Mouse (Mus musculus) C2C12 (cell line): Measurements from ENCODE around the gene Psenen. TPM values are rescaled to one million over a fixed set of nuclear protein-coding genes. Genes with fewer than 3 reads are reported as not detected.

ENCODE experiments used
- H3K27me3 ChIP-seq: one replicate; pipeline ENCODE4 v1.6.1; 2011; ENCODE audit not compliant: control insufficient read depth, insufficient read depth, insufficient read length
- H3K36me3 ChIP-seq: one replicate; pipeline ENCODE4 v1.6.1; 2011; ENCODE audit not compliant: control insufficient read depth, insufficient read depth
- H3K4me3 ChIP-seq: one replicate; pipeline ENCODE4 v1.5.1; 2011; ENCODE audit warnings: mild to moderate bottlenecking, control low read depth; ENCODE audit not compliant: poor library complexity, insufficient read depth, severe bottlenecking
- H3K79me2 ChIP-seq: one replicate; pipeline ENCODE4 v1.6.1; 2011; ENCODE audit not compliant: control insufficient read depth, insufficient read depth
- H3K79me3 ChIP-seq: one replicate; pipeline ENCODE4 v1.6.1; 2011; ENCODE audit warnings: low read depth, control low read depth
- H3ac ChIP-seq: one replicate; pipeline ENCODE3; 2011; ENCODE audit warnings: low read depth; ENCODE audit not compliant: control insufficient read depth, insufficient read length
- CEBPB ChIP-seq: IDR thresholded peaks from one replicate; pipeline ENCODE4 v1.6.1; 2011; ENCODE audit warnings: low read depth, mild to moderate bottlenecking, control low read depth, moderate library complexity
- CTCF ChIP-seq: IDR thresholded peaks from one replicate; pipeline ENCODE4 v1.5.1; 2011; ENCODE audit not compliant: control insufficient read depth, insufficient read depth, insufficient read length
- FOSL1 ChIP-seq: IDR thresholded peaks from one replicate; pipeline ENCODE4 v1.8.0; 2011; ENCODE audit warnings: mild to moderate bottlenecking, low read length; ENCODE audit not compliant: poor library complexity, insufficient read depth, severe bottlenecking
- MAX ChIP-seq: IDR thresholded peaks from one replicate; pipeline ENCODE4 v1.6.1; 2011; ENCODE audit warnings: mild to moderate bottlenecking, control low read depth
- MYOD1 ChIP-seq: IDR thresholded peaks from one replicate; pipeline ENCODE4 v1.6.1; 2011; ENCODE audit warnings: low read depth; ENCODE audit not compliant: control insufficient read depth, insufficient read length
- MYOG ChIP-seq: IDR thresholded peaks from one replicate; pipeline ENCODE4 v1.6.1; 2011; ENCODE audit not compliant: control insufficient read depth, insufficient read length; ENCODE audit errors: extremely low read depth
- USF1 ChIP-seq: IDR thresholded peaks from one replicate; pipeline ENCODE4 v1.6.1; 2011; ENCODE audit warnings: low read depth, mild to moderate bottlenecking, control low read depth, moderate library complexity
- polyA plus RNA-seq: library from polyadenylated mRNA; unstranded; fragments of >200 nt; fragmentation: generic; extraction: Trizol; gene quantifications from one replicate; pipeline ENCODE4 v1.2.1, GENCODE M21; 2012; ENCODE audit warnings: missing spikeins

The Psenen gene
- polyA plus RNA-seq, 1 experiment, result 173 TPM

GRCm38 (mm10) chr7:30534633-30535577 is 28.5 kb downstream of the Psenen start, which contains the start of gene Arhgap33:
Gene Arhgap33, minus strand, starts transcription at chr7:30535060.
- H3ac ChIP-seq, result peak within 1 kb of the TSS; percentile 75
- no peaks in the 10 kb centered on the region for H3K27me3 ChIP-seq
- H3K79me2 ChIP-seq, result no peaks in the 10 kb centered on the region
- no peak for TF ChIP-seq FOSL1
- no peak for TF ChIP-seq USF1
- TF ChIP-seq MAX, result peak; percentile 10
- no peaks in the 10 kb centered on the region for H3K79me3 ChIP-seq
- peak within 1 kb of the TSS; percentile 30 for H3K4me3 ChIP-seq
- no peaks in the 10 kb centered on the region for H3K36me3 ChIP-seq

GRCm38 (mm10) chr7:30533941-30534632 is 29.3 kb downstream of the Psenen start:
- Histone ChIP-seq H3K79me2 (no peaks in the 10 kb centered on the region), H3ac (peak overlapping the region; percentile 37), H3K36me3 (no peaks in the 10 kb centered on the region), H3K79me3 (no peaks in the 10 kb centered on the region), H3K27me3 (no peaks in the 10 kb centered on the region), H3K4me3 (peak overlapping the region; percentile 30)
- TF ChIP-seq CTCF (no peak), MYOD1 (no peak), MAX (no peak), USF1 (no peak), CEBPB (no peak), FOSL1 (no peak), MYOG (no peak)

- no peak overlapping the region for H3ac ChIP-seq
- no peaks in the 10 kb centered on the region for H3K79me3 ChIP-seq
- no peak overlapping the region for H3K4me3 ChIP-seq
- no peaks in the 10 kb centered on the region for H3K27me3 ChIP-seq
- H3K79me2 ChIP-seq, result no peaks in the 10 kb centered on the region
- TF ChIP-seq FOSL1, result no peak
- TF ChIP-seq USF1, result no peak
- no peak for TF ChIP-seq CEBPB
- no peak for TF ChIP-seq MYOD1
- TF ChIP-seq MAX, result no peak
- no peak for TF ChIP-seq MYOG
- TF ChIP-seq CTCF, result no peak
- no peaks in the 10 kb centered on the region for H3K36me3 ChIP-seq
These were observed 30.5 kb downstream of the Psenen start for GRCm38 (mm10) chr7:30532931-30533330.

GRCm38 (mm10) chr7:30531291-30531815 is 32.1 kb downstream of the Psenen start:
- Histone ChIP-seq H3K4me3 (no peak overlapping the region), H3K27me3 (no peaks in the 10 kb centered on the region), H3K36me3 (no peaks in the 10 kb centered on the region), H3ac (no peak overlapping the region), H3K79me2 (no peaks in the 10 kb centered on the region), H3K79me3 (no peaks in the 10 kb centered on the region)
- TF ChIP-seq FOSL1 (no peak), CTCF (no peak), MYOG (no peak), CEBPB (no peak), MAX (no peak), USF1 (no peak), MYOD1 (no peak)

- Histone ChIP-seq H3K4me3 (no peak overlapping the region), H3K27me3 (no peaks in the 10 kb centered on the region), H3K79me2 (no peaks in the 10 kb centered on the region), H3K79me3 (no peaks in the 10 kb centered on the region), H3K36me3 (no peaks in the 10 kb centered on the region), H3ac (no peak overlapping the region)
- TF ChIP-seq FOSL1, result no peak
- no peak for TF ChIP-seq CTCF
- no peak for TF ChIP-seq USF1
- TF ChIP-seq MYOD1, result no peak
- no peak for TF ChIP-seq MAX
- TF ChIP-seq CEBPB, result no peak
- TF ChIP-seq MYOG, result no peak
These were observed 36.4 kb downstream of the Psenen start for GRCm38 (mm10) chr7:30526981-30527380.
